ENCODE assay signal across 14 mouse cellular contexts in genomic region chr1:63058361-63058760, GRCm38 (mm10).
"Had no signal": no experiment of that assay in that cellular context is flagged by ENCODE, and none has a peak within 500 bp of the region (broad histone marks: within the 10 kb centered on the region; RNA-seq: fewer than 3 reads in every experiment).

No protein-coding gene starts in this region.

- H3K9me3 ChIP-seq: limb, embryonic 13.5 days; midbrain, embryonic 12.5 days; neural tube, embryonic 13.5 days had no signal

- H3K27ac ChIP-seq: layer of hippocampus, adult 2 months; limb, embryonic 13.5 days; midbrain, embryonic 12.5 days; neural tube, embryonic 13.5 days had no signal

- H3K4me1 ChIP-seq: limb, embryonic 13.5 days; neural tube, embryonic 13.5 days had no signal

- H3K9ac ChIP-seq: limb, embryonic 13.5 days; midbrain, embryonic 12.5 days; neural tube, embryonic 13.5 days had no signal

- H3K4me3 ChIP-seq: layer of hippocampus, adult 2 months; limb, embryonic 13.5 days; midbrain, embryonic 12.5 days; neural tube, embryonic 13.5 days had no signal

- H3K27me3 ChIP-seq: limb, embryonic 13.5 days; midbrain, embryonic 12.5 days; neural tube, embryonic 13.5 days had no signal

- DNase-seq: kidney, adult 9 months; kidney, postnatal 10 days; kidney, postnatal 4 days; lung, adult 18-20 months; right cerebral cortex, postnatal 4 days; spleen, adult 18-20 months; thymus, adult 18-20 months; thymus, postnatal 14 days had no signal

- ATAC-seq: intestine, embryonic 16.5 days; midbrain, embryonic 16.5 days had no signal

- H3K4me2 ChIP-seq: limb, embryonic 13.5 days; midbrain, embryonic 12.5 days; neural tube, embryonic 13.5 days had no signal
